Mouse (Mus musculus) heart, postnatal 0 days (tissue): ENCODE data around the gene Col4a2.

Experiments used
- CTCF ChIP-seq: IDR thresholded peaks from 2 replicates; pipeline ENCODE4 v1.5.1; 2016; ENCODE audit warnings: antibody characterized with exemption, control low read depth, low read depth
- EP300 ChIP-seq: IDR thresholded peaks from 2 replicates; pipeline ENCODE4 v1.6.1; 2016; ENCODE audit warnings: antibody characterized with exemption, low read depth

GRCm38 (mm10) chr8:11344459-11344858 is 31.9 kb downstream of the Col4a2 start:
- TF ChIP-seq CTCF (no peak), EP300 (no peak)
